Mouse (Mus musculus) heart, adult 8-10 months (tissue): Measurements from ENCODE around the gene Tlk2. TPM values are rescaled to one million over a fixed set of nuclear protein-coding genes. Genes with fewer than 3 reads are reported as not detected.

Experiments
- DNase-seq: peaks from one replicate; pipeline ENCODE4 v3.0.0; 2022; ENCODE audit warnings: low spot score
- total RNA-seq, 4 experiments: library from RNA; stranded (reverse); gene quantifications; 2 replicates each; pipeline ENCODE4 v1.2.4; 2022

Gene Tlk2
- total RNA-seq, 4 experiments from 2014 or later, result 33.2 to 46.4 (median 38.5) TPM

DNA sequence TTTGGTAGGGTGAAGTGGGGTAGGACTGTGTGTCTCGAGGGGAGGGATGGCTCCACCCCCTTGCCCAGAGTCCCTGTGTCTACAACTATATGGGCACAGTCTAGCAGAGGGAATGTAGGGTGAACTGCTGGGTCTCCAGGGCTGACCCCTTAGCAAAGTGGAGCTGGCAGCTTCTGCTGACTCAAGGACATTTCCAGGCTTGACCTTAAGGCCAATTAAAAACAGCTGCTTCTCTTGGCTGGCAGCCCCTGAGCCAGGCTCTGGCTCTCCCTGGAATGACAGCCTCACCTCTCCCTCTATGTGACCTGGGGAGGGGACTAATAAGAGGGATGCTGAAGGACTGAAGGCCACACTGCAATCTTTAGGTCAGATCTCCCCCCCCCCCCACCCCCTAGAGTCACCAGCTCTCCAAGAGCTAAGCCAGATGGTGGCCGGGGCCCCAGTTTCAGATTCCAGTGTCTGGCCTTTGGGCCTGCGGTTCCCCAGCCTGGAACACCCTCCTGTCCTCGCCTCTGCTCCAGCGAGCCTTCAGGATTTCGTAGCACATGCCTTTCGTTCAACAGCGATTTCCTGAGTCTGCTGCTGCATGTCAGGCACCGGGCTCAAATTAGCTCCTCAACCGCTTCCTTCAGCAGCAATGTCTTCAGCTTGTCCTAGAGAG, 134.5 kb downstream of the Tlk2 start:
- peak; percentile 44 for DNase-seq

DNA sequence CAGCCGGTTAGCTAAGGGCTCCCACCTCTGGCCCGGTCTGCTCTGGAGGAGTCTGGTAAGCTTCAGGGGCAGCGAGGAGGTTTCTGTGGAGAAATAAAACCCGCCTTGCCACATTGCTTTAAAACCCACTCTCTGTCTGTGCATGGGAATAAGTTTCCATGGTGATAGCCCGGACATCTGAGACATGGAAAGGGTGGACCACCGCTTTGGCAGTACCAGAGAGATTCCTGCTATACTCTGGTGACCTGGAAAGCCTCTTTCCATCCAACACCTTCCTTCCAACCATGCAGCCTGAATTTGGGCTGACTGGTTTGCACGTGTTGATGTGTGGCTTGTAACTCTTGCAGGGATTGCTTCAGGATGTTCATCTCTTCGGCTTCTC, 135.0 kb downstream of the Tlk2 start:
- DNase-seq, result no peak

DNA sequence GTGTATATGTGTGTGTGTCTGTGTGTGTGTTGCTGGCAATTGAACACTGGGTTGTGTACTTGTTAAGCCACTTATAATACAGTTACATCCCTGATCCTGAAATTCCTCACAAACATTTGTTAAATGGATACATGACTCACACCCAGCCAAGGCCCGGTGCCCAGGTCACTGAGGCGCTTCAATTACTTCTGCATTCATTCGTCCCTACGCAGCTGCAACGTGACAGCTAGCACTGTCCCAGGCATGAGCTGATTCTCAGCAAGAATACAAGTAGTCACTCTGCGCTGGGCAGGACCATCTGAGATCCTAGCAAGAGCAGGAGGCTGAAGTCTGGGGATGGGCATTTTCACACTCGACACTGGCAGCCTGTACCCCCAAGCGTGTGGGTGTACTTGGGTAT, 136.7 kb downstream of the Tlk2 start:
- DNase-seq, result no peak

DNA sequence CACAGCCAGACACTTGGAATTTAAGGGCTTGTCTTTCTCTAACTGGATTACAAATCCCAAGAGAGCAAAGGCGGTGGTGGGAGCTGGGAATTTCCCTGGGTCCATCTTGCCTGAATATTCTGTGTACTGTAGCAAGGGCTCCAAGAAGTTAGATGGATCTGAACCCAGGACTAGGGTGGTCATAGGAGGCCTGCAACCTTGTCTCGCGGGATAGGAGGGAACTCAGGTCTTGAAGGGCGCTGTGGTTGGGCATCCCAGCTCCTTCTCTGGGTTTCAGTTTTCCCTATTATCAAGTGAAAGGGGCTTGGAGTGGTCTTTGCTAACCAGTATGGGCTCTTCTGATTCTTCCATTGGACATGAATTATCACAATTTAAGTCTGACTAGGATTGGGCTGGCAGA, 137.5 kb downstream of the Tlk2 start:
- DNase-seq, result no peak

DNA sequence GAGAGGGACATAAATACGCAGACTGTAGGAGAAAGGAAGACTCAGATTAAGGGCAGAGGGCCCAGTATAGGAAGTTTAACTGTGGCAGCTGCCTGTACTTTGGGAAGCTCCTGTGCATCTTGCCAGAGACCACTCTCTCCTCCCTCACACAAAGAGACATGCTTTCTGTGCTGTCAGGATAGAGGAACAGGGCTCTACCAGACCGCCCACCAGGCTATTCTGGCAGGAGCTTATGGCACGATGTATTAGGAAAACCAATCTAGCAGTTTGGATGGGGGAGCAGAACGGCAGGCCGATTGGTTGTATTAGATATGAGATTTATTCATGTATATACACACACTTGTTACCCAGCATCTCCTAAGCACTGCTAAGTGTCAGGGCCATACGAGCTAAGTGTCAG, 139.2 kb downstream of the Tlk2 start:
- DNase-seq, result no peak

DNA sequence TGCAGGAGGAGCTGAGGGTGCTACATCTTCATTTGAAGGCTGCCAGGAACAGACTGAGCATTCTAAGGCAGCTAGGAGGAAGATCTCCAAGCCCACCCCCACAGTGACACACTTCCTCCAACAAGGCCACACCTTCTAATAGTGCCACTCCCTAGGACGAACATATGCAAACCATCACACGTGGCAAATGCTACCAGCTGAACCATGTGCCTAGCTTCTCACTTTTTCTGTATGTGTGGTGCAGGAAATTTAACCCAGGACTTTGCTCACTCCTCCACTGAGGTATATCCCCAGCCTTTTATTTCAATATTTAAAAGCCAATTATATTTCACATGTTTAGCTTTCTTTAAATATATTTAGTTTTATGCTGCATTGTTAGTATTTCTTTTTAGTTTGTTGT, 142.5 kb downstream of the Tlk2 start:
- no peak for DNase-seq

DNA sequence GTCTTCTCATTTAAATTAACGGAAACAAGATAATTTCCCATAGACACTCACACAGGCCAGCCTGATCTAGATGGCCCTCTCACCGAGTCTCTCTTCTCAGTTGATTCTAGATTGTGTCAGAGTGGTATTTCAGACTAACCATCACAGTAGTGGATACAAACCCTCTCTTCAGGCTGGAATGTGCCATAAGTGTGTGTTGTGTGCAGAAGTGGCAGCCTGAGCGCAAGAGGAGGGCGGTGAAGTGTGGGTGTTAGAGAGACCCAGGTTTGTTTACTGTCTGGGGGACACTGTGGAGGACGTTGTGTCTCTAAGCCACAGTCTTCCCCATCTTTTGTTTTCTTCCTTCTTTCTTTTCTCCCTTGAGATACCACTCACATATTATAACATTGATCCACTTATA, 144.9 kb downstream of the Tlk2 start:
- no peak for DNase-seq

DNA sequence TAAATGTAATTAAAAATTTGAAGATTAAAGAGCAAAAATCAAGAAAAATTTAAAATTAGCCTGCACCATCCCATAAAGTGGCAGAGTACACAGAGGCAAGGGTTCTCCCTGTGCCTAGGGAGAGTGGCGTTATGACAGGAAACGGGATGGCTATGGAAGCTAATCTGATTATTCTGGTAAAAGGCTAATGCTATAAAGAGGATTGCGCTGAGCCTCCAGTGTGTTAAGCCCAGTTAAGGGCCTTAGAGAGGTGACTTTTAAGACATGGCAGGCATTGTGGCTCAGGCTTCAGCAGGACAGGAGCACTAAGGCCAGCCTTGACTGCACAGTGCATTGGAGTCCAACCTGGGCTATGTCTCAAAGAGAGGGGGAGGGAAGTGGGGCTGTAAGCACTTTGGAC, 148.5 kb downstream of the Tlk2 start:
- DNase-seq, result no peak

DNA sequence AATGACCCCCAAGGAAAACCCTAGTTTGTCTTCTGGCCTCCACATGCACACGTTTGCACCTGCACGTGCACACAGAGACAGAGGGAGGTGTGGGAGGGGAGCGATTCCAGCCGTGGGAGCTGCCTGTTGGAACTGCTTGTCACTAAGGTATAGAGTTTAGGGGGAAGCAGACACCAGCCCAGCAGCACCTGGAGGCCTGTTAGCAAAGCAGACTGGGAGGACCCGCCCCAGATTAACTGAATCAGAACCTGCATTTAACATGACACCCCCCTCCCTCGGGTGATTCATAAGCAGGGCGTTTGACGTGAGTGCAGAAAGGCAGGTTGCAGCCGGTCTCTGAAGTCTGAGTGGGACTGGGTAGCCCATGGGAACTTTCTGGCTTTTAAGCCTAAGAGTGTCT, 151.4 kb downstream of the Tlk2 start:
- DNase-seq, result no peak

DNA sequence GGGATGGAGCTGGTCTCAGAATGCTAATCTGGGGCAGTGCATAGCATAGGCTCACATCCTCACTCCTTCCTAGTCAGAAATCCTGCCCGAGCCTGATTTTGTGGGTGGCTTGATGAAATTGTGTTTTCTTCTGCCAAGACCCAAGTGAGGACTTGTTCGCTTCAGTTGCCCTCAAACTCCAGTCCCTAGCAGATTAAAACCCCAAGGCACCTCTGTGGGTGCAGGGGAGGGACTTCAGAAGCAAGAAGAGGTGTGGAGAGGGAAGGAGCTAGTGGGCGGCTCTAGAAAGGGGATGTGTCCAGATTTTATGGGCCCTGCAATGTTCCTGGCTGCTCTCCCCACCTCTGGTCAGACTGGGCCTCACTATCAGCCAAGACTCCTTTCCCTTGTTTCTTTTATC, 152.5 kb downstream of the Tlk2 start:
- no peak for DNase-seq

DNA sequence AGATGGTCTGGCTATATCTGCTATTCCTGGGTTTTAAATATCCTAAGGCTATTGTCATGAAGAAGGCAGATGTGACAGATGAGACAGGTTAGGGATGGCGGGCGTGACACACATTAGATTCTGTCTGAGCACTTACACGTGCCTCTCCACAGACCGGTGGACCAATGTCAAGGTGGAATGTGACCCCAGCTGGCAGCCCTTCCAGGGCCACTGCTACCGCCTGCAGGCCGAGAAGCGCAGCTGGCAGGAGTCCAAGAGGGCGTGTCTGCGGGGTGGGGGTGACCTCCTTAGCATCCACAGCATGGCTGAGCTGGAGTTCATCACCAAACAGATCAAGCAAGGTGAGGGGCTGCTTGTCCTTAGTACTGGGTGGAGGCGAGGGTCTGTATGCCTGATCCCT, 153.1 kb downstream of the Tlk2 start:
- peak; percentile 21 for DNase-seq

DNA sequence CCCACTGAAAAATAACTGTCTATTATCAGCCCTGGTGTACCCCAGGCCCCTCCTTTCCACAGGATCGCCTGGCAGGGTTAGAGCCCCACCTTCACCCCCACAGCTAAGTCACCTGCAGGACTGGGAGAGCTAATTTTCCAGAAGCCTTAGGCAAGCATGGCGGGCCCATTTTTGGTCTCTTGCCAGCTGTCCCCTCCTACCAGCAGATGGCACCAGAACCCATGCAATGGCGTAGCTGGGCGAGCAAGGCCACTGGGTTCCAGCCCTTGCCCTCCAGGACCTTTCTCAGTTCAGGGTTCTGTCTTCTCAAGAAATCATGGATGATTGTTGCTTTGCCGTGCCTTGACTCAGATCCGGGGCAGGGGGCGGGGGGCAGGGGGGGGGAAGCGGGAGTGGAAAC, 153.9 kb downstream of the Tlk2 start:
- peak; percentile 21 for DNase-seq

Other genes starting within 250 kb of the Tlk2 start
- gene Efcab3, start 115.2 kb upstream of the Tlk2 start, total RNA-seq, result not detected
- 10 to 100 TPM in 1 of 4 experiments, 1 to 10 TPM in 3; 8.6 to 10.0 (median 9.0) TPM for gene Mettl2, start 52.4 kb upstream of the Tlk2 start, total RNA-seq
- gene Gm10842, start 31.9 kb upstream of the Tlk2 start, total RNA-seq, result not detected
- 10 to 100 TPM in 3 of 4 experiments, 1 to 10 TPM in 1; 9.8 to 13.3 (median 13.0) TPM for gene Mrc2, start 113.8 kb downstream of the Tlk2 start, total RNA-seq